Mouse (Mus musculus) mammary gland, adult 2 months (tissue): Measurements from ENCODE around the gene Cmpk1. TPM values are rescaled to one million over a fixed set of nuclear protein-coding genes. Genes with fewer than 3 reads are reported as not detected.

Source experiments
- polyA plus RNA-seq: library from polyadenylated mRNA; depleted of rRNA; stranded (reverse); fragments of >200 nt; gene quantifications from 2 replicates; pipeline ENCODE4 v1.2.3, GENCODE M21; 2012; ENCODE audit warnings: low replicate concordance; rRNA removed

The Cmpk1 gene
- polyA plus RNA-seq = 21.1 and 21.8 TPM in 2 replicates

GRCm38 (mm10) chr4:114986591-114987432, at the start of gene Cmpk1:
TSS of gene Cmpk1 (minus strand) at chr4:114987241.

DNA sequence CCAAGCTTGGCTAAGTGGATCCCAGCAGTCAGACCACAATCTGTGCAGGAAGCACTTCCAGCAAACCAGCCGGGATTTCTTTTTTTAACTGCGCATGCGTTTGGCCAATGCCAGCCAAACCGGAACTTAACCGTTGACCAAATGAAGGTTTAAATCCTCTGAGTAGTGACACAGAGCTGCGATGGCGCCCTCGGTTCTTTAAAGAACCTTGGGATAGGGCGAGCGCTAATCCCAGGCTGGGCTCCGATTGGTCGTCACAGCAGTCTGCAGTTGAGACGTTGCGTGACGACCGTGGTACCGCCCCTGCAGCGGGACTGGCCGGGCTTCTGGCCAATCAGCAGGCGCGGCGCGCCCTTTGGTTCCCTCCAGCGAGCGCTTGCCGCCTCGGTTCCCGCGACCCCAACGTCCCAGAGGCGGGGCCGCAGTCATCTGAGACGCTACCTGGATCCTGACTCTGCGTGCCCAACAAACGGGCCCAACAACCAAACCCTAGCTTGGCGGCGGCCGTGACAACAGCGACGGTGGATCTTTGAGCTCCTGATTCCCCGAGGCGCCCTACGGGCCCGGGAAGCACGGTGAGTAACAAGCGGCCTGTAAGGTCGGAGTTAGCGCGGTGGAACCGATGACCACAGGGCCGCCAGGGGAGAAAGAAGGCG, 12.9 kb upstream of the Cmpk1 start, which contains the start of gene Stil:
Gene Stil, plus strand, starts transcription at position 387 of the 656 bp plus-strand sequence.

GRCm38 (mm10) chr4:114925917-114926312, 61.1 kb downstream of the Cmpk1 start, which contains the start of gene Foxe3:
TSS of gene Foxe3 (minus strand) at chr4:114926013.

Other genes with a start within 250 kb of the Cmpk1 start
- not detected in 2 replicates for gene Gm12830, start 165.5 kb downstream of the Cmpk1 start, polyA plus RNA-seq
- gene Foxd2, start 78.4 kb downstream of the Cmpk1 start, polyA plus RNA-seq = 0.33 and 1.8 TPM in 2 replicates
- not detected in 2 replicates for gene Foxe3, start 61.2 kb downstream of the Cmpk1 start, polyA plus RNA-seq
- 0.27 and 0.66 TPM in 2 replicates for gene Stil, start 12.9 kb upstream of the Cmpk1 start, polyA plus RNA-seq
- 4.2 and 6.8 TPM in 2 replicates for gene Tal1, start 69.2 kb upstream of the Cmpk1 start, polyA plus RNA-seq
- gene Pdzk1ip1, start 101.5 kb upstream of the Cmpk1 start, polyA plus RNA-seq = 17.7 and 45.9 TPM in 2 replicates
- gene Cyp4x1, start 147.0 kb upstream of the Cmpk1 start, polyA plus RNA-seq = not detected in 2 replicates